Mouse (Mus musculus) liver, embryonic 14.5 days (tissue): ENCODE measurements around the gene Gpsm3. TPM values are rescaled to one million over a fixed set of nuclear protein-coding genes. Genes with fewer than 3 reads are reported as not detected.
"Not testable (repeated sequence)": the region's sequence is repeated elsewhere in the genome, so short reads cannot be mapped to it uniquely, and the experiment has no call there.

ENCODE experiments used
- ATAC-seq: fragments of 200-750 bp; cut with Nextera tagmentation; 2 replicates; pipeline ENCODE4 v1.8.0; 2017; ENCODE audit warnings: moderate number of reproducible peaks, mild to moderate bottlenecking, moderate library complexity; ENCODE audit not compliant: insufficient read depth
- DNase-seq, 3 experiments: peaks; one replicate each; pipeline ENCODE4 v3.0.0-alpha.2; 2012 to 2013; ENCODE audit warnings: low read depth in 3 of 3, low spot score in 3 of 3
- H3K27ac ChIP-seq: fragments of 300-500 bp; sonication (generic); 2 replicates; pipeline ENCODE4 v1.5.1; 2014; ENCODE audit warnings: moderate library complexity, mild to moderate bottlenecking, control low read depth, inconsistent platforms
- H3K27me3 ChIP-seq: fragments of 300-500 bp; sonication (generic); 2 replicates; pipeline ENCODE4 v1.6.1; 2014; ENCODE audit warnings: mild to moderate bottlenecking, low read length, moderate library complexity; ENCODE audit not compliant: control insufficient read depth, insufficient read depth
- H3K36me3 ChIP-seq: fragments of 300-500 bp; sonication (generic); replicated peaks from 2 replicates; pipeline ENCODE4 v1.6.1; 2014; ENCODE audit warnings: low read depth; ENCODE audit not compliant: control insufficient read depth, insufficient read depth
- H3K4me1 ChIP-seq, 2 experiments: fragments of 200-500 bp in 1 of 2; fragments of 300-500 bp in 1 of 2; sonication (generic) in 1 of 2; replicated peaks; 2 replicates each; pipeline ENCODE4 v1.6.1; 2012 to 2014; ENCODE audit warnings: antibody characterized with exemption in 1 of 2, inconsistent platforms in 1 of 2, low read length in 1 of 2; ENCODE audit not compliant: control insufficient read depth in 2 of 2, insufficient read depth in 2 of 2
- H3K4me2 ChIP-seq: fragments of 300-500 bp; sonication (generic); 2 replicates; pipeline ENCODE4 v1.6.1; 2014; ENCODE audit warnings: low read depth, mild to moderate bottlenecking, control low read depth, moderate library complexity
- H3K4me3 ChIP-seq, 2 experiments: fragments of 200-500 bp in 1 of 2; fragments of 300-500 bp in 1 of 2; sonication (generic) in 1 of 2; 2 replicates each; pipeline ENCODE4 v1.5.1; 2012 to 2014; ENCODE audit warnings: low read depth in 2 of 2, low read length in 2 of 2, mild to moderate bottlenecking in 2 of 2, control low read depth in 1 of 2, inconsistent platforms in 1 of 2, moderate library complexity in 1 of 2; ENCODE audit not compliant: insufficient read depth in 1 of 2
- H3K9ac ChIP-seq: fragments of 300-500 bp; sonication (generic); replicated peaks from 2 replicates; pipeline ENCODE4 v1.6.1; 2014; ENCODE audit warnings: mild to moderate bottlenecking, control low read depth, moderate library complexity
- H3K9me3 ChIP-seq: fragments of 300-500 bp; sonication (generic); 2 replicates; pipeline ENCODE4 v1.6.1; 2016; ENCODE audit warnings: low read length, mixed read lengths; ENCODE audit not compliant: control insufficient read depth
- CTCF ChIP-seq: IDR thresholded peaks from 2 replicates; pipeline ENCODE4 v1.5.1; 2016; ENCODE audit warnings: antibody characterized with exemption, low read depth, control low read depth
- EP300 ChIP-seq: IDR thresholded peaks from 2 replicates; pipeline ENCODE4 v1.6.1; 2016; ENCODE audit warnings: antibody characterized with exemption, low read depth
- WGBS: fragments of 180-500 bp; shearing (Covaris S2); extraction: QIAGEN DNeasy Blood & Tissue Kit; methylation state at CpG from one replicate; pipeline ENCODE4 v1.1.7; 2014; ENCODE audit not compliant: insufficient replicate concordance; 5-methylcytosine and 5-hydroxymethylcytosine counted together
- polyA plus RNA-seq, 2 experiments: library from polyadenylated mRNA; depleted of rRNA in 1 of 2; stranded (reverse) in 1 of 2; unstranded in 1 of 2; fragments of >200 nt; fragmentation: Nextera tagmentation in 1 of 2; extraction: Ambion mirVana in 1 of 2; gene quantifications; 2 replicates each; pipeline versions ENCODE4 v1.2.1 to v1.2.3; 2012 to 2014

Gene Gpsm3
- 2.9 and 4.2 TPM in 2 replicates for polyA plus RNA-seq (2012; rRNA removed)
- 8.1 and 9.8 TPM in 2 replicates for polyA plus RNA-seq (2014; fragmentation: Nextera tagmentation; extraction: Ambion mirVana)

- 5% methylated on average over 7 of the region's 7 CpGs for WGBS
- DNase-seq: no peak
Observed at GRCm38 (mm10) chr17:34589681-34590101, at the start of gene Gpsm3. Gene Gpsm3, plus strand, starts transcription at chr17:34589806.

GRCm38 (mm10) chr17:34543567-34543966 lies 46.0 kb upstream of the Gpsm3 start:
- not testable (repeated sequence) for H3K9ac ChIP-seq, H3K27me3 ChIP-seq, H3K4me3 ChIP-seq, H3K4me2 ChIP-seq, H3K36me3 ChIP-seq, ATAC-seq, H3K27ac ChIP-seq, H3K9me3 ChIP-seq, DNase-seq, H3K4me1 ChIP-seq
- 79% methylated on average over 12 of the region's 13 CpGs for WGBS

More at GRCm38 (mm10) chr17:34589681-34590101, at the start of gene Gpsm3:
- Histone ChIP-seq H3K4me1 (peaks cover 21 to 29% of the 10 kb centered on the region in 2 experiments), H3K36me3 (no peaks in the 10 kb centered on the region), H3K27ac (no peak within 1 kb of the TSS), H3K4me2 (peak within 1 kb of the TSS; percentile 89), H3K9ac (no peak within 1 kb of the TSS), H3K9me3 (no peaks in the 10 kb centered on the region), H3K27me3 (no peaks in the 10 kb centered on the region), H3K4me3 (peak within 1 kb of the TSS; percentile 3 to 34)
- ATAC-seq: no peak
- TF ChIP-seq EP300 (no peak), CTCF (no peak)

GRCm38 (mm10) chr17:34546797-34547196 lies 42.8 kb upstream of the Gpsm3 start:
- WGBS: 80% methylated on average over 1 of the region's 1 CpGs
- TF ChIP-seq CTCF (no peak), EP300 (no peak)
- DNase-seq: no peak
- Histone ChIP-seq H3K9me3 (no peaks in the 10 kb centered on the region), H3K4me3 (no peak overlapping the region), H3K27ac (no peak overlapping the region), H3K4me1 (no peaks in the 10 kb centered on the region), H3K36me3 (no peaks in the 10 kb centered on the region), H3K9ac (no peak overlapping the region), H3K27me3 (no peaks in the 10 kb centered on the region), H3K4me2 (no peak overlapping the region)
- ATAC-seq: no peak

- H3K9ac ChIP-seq: no peak overlapping the region
- ATAC-seq (no peak), DNase-seq (no peak)
- H3K27ac ChIP-seq: no peak overlapping the region
- no peaks in the 10 kb centered on the region for H3K36me3 ChIP-seq
- no peak for TF ChIP-seq EP300
- 61% methylated on average over 4 of the region's 4 CpGs for WGBS
- no peak overlapping the region for H3K4me2 ChIP-seq
- H3K27me3 ChIP-seq: no peaks in the 10 kb centered on the region
- H3K9me3 ChIP-seq: no peaks in the 10 kb centered on the region
- H3K4me3 ChIP-seq: no peak overlapping the region
- no peaks in the 10 kb centered on the region for H3K4me1 ChIP-seq
Observed at GRCm38 (mm10) chr17:34547601-34548000, 42.0 kb upstream of the Gpsm3 start.

- Histone ChIP-seq H3K36me3 (no peaks in the 10 kb centered on the region), H3K9ac (no peak overlapping the region), H3K4me2 (no peak overlapping the region), H3K4me3 (no peak overlapping the region), H3K9me3 (no peaks in the 10 kb centered on the region), H3K4me1 (no peaks in the 10 kb centered on the region), H3K27ac (no peak overlapping the region), H3K27me3 (no peaks in the 10 kb centered on the region)
- DNase-seq (no peak), ATAC-seq (no peak)
- WGBS: 66% methylated on average over 3 of the region's 3 CpGs
- TF ChIP-seq CTCF: no peak
- TF ChIP-seq EP300: no peak
Observed at GRCm38 (mm10) chr17:34549156-34549555, 40.5 kb upstream of the Gpsm3 start.
